Comparison of ENCODE assay signal across 17 mouse cellular contexts in genomic region chr5:142604379-142604778, GRCm38 (mm10). TPM values are rescaled to one million over a fixed set of nuclear protein-coding genes. Genes with fewer than 3 reads are reported as not detected.
DNase-seq lines count a peak whose midpoint lies in the region; ATAC-seq and TF ChIP-seq lines count a peak whose summit lies in the region.
"Had no signal": no experiment of that assay in that cellular context is flagged by ENCODE, and none has a peak within 500 bp of the region (broad histone marks: within the 10 kb centered on the region; RNA-seq: fewer than 3 reads in every experiment).

No protein-coding gene starts in this region.

- DNase-seq in adrenal gland, postnatal 25 days = peak; percentile 25
- DNase-seq in adrenal gland, adult 8-10 months = no peak
- no peak for DNase-seq in liver, embryonic 13.5 days
- no peak for DNase-seq in liver
- no peak for DNase-seq in liver, postnatal 0 days
- DNase-seq in thymus, postnatal 14 days = no peak
- DNase-seq: cerebellum, adult 2 months; cerebellum, postnatal 10 days; forebrain, postnatal 0 days; gastrocnemius, postnatal 14 days had no signal

- H3K4me2 ChIP-seq in liver, embryonic 13.5 days = no peak overlapping the region
- no peak overlapping the region for H3K4me2 ChIP-seq in liver, postnatal 0 days (ENCODE audit: low read depth, low read length)
- H3K4me2 ChIP-seq: forebrain, embryonic 13.5 days; heart, embryonic 12.5 days had no signal

- WGBS in liver, embryonic 13.5 days (ENCODE audit: insufficient replicate concordance) = 56% methylated on average over 7 of the region's 7 CpGs
- WGBS in liver, postnatal 0 days (ENCODE audit: insufficient replicate concordance) = 65% methylated on average over 7 of the region's 7 CpGs

- H3K27ac ChIP-seq in liver, embryonic 13.5 days = peak overlapping the region; percentile 18; the same call in 1 of the 2 replicates
- H3K27ac ChIP-seq in liver, postnatal 0 days (ENCODE audit: low read depth) = peak overlapping the region; percentile 49
- H3K27ac ChIP-seq: embryonic facial prominence, embryonic 10.5 days; forebrain, embryonic 13.5 days; hindbrain, embryonic 10.5 days; hindbrain, embryonic 15.5 days had no signal

- H3K36me3 ChIP-seq in liver, embryonic 13.5 days = no peaks in the 10 kb centered on the region
- H3K36me3 ChIP-seq in liver, postnatal 0 days (replicated peaks; ENCODE audit: insufficient read depth, low read length) = no peaks in the 10 kb centered on the region
- H3K36me3 ChIP-seq: embryonic facial prominence, embryonic 10.5 days; heart, embryonic 12.5 days; hindbrain, embryonic 10.5 days; hindbrain, embryonic 15.5 days had no signal

- H3K4me1 ChIP-seq in liver, embryonic 13.5 days (replicated peaks) = peaks cover 20% of the 10 kb centered on the region
- H3K4me1 ChIP-seq in liver, postnatal 0 days (ENCODE audit: insufficient read depth) = peaks cover 13% of the 10 kb centered on the region

- no peaks in the 10 kb centered on the region for H3K9me3 ChIP-seq in liver, embryonic 13.5 days (replicated peaks)
- H3K9me3 ChIP-seq in liver, postnatal 0 days (ENCODE audit: low read length) = no peaks in the 10 kb centered on the region
- H3K9me3 ChIP-seq: embryonic facial prominence, embryonic 10.5 days; forebrain, embryonic 13.5 days; heart, embryonic 12.5 days; hindbrain, embryonic 10.5 days; hindbrain, embryonic 15.5 days had no signal

- TF ChIP-seq EP300 in liver, postnatal 0 days (IDR thresholded peaks at IDR 0.05; ENCODE audit: low read depth) = no peak

- H3K4me3 ChIP-seq in liver, embryonic 13.5 days (replicated peaks) = no peak overlapping the region
- no peak overlapping the region for H3K4me3 ChIP-seq in liver, postnatal 0 days (ENCODE audit: low read depth, low read length)
- H3K4me3 ChIP-seq: embryonic facial prominence, embryonic 10.5 days; forebrain, embryonic 13.5 days; heart, embryonic 12.5 days; hindbrain, embryonic 10.5 days; hindbrain, embryonic 15.5 days had no signal

- H3K9ac ChIP-seq in liver, embryonic 13.5 days = no peak overlapping the region
- H3K9ac ChIP-seq in liver, postnatal 0 days (replicated peaks) = no peak overlapping the region
- H3K9ac ChIP-seq: forebrain, embryonic 13.5 days; forebrain, postnatal 0 days; heart, embryonic 12.5 days; hindbrain, embryonic 15.5 days had no signal

- no peak for TF ChIP-seq CTCF in liver, postnatal 0 days (IDR thresholded peaks at IDR 0.05; ENCODE audit: low read depth)

- ATAC-seq in liver, embryonic 13.5 days (ENCODE audit: low read depth) = no peak; the same call in 1 of the 2 replicates
- ATAC-seq in liver, postnatal 0 days = peak; percentile 66
- ATAC-seq: forebrain, embryonic 13.5 days; forebrain, postnatal 0 days; inflammation-experienced regulatory T-cells, adult 6 months had no signal

- H3K27me3 ChIP-seq in liver, embryonic 13.5 days = peaks cover 29% of the 10 kb centered on the region
- H3K27me3 ChIP-seq in liver, postnatal 0 days (ENCODE audit: insufficient read depth, low read length) = peaks cover 12% of the 10 kb centered on the region; the same call in 1 of the 2 replicates
- H3K27me3 ChIP-seq: forebrain, embryonic 13.5 days; hindbrain, embryonic 15.5 days had no signal

RNA-seq across cellular contexts. Expression of gene Mmd2, which starts 4.2 kb away (rescaled TPM):
- 28.5 and 32.3 TPM in 2 replicates for total RNA-seq in adrenal gland, postnatal 25 days (2021)
- total RNA-seq in adrenal gland, adult 8-10 months (2022) = 10 to 100 TPM; 33.7 to 65.5 (median 38.5) TPM
- 16.9 and 19.5 TPM in 2 replicates for polyA plus RNA-seq in liver, embryonic 13.5 days (2015; fragmentation: Nextera tagmentation; extraction: Ambion mirVana)
- 9.1 and 11.8 TPM in 2 replicates for polyA plus RNA-seq in liver, postnatal 0 days (2015; fragmentation: Nextera tagmentation; extraction: Ambion mirVana)
- total RNA-seq: gastrocnemius, adult 18-20 months had no signal
- polyA plus RNA-seq: inflammation-experienced regulatory T-cells, adult 6 months had no signal

RNA-seq across cellular contexts. Expression of gene Wipi2, which starts 23.1 kb away (rescaled TPM):
- 93.2 and 98.2 TPM in 2 replicates for total RNA-seq in adrenal gland, postnatal 25 days (2021)
- total RNA-seq in adrenal gland, adult 8-10 months (2022) = 100 to 1,000 TPM in 2 of 4 experiments, 10 to 100 TPM in 2; 92.3 to 120 (median 107) TPM
- polyA plus RNA-seq in liver, embryonic 13.5 days (2015; fragmentation: Nextera tagmentation; extraction: Ambion mirVana) = 35.4 and 38.9 TPM in 2 replicates
- 16.7 and 18.6 TPM in 2 replicates for polyA plus RNA-seq in liver, postnatal 0 days (2015; fragmentation: Nextera tagmentation; extraction: Ambion mirVana)

RNA-seq across cellular contexts. Expression of gene Radil, which starts 53.5 kb away (rescaled TPM):
- 2.9 and 8.1 TPM in 2 replicates for total RNA-seq in adrenal gland, postnatal 25 days (2021)
- 1 to 10 TPM; 3.4 to 8.2 (median 4.1) TPM for total RNA-seq in adrenal gland, adult 8-10 months (2022)
- polyA plus RNA-seq in liver, embryonic 13.5 days (2015; fragmentation: Nextera tagmentation; extraction: Ambion mirVana) = 0.09 and 0.14 TPM in 2 replicates
- 0.05 TPM in 1 of 2 replicates, not detected in the other for polyA plus RNA-seq in liver, postnatal 0 days (2015; fragmentation: Nextera tagmentation; extraction: Ambion mirVana)
- polyA plus RNA-seq: inflammation-experienced regulatory T-cells, adult 6 months had no signal
